Mouse (Mus musculus) heart, embryonic 16.5 days (tissue): ENCODE results near the gene Sipa1l3. TPM values are rescaled to one million over a fixed set of nuclear protein-coding genes. Genes with fewer than 3 reads are reported as not detected.
A peak's percentile ranks its signal among the peaks of the same experiment; 100 is the strongest.

ENCODE experiments used
- ATAC-seq: fragments of 200-750 bp; cut with Nextera tagmentation; replicated peaks from 2 replicates; pipeline ENCODE4 v1.8.0; 2017; ENCODE audit warnings: moderate number of reproducible peaks; ENCODE audit not compliant: insufficient read depth, low FRiP score; ENCODE audit errors: extremely low read depth
- H3K27ac ChIP-seq: fragments of 300-500 bp; sonication (generic); 2 replicates; pipeline ENCODE4 v1.5.1; 2014; ENCODE audit warnings: mild to moderate bottlenecking, low read length, control low read depth, moderate library complexity
- H3K27me3 ChIP-seq: fragments of 300-500 bp; sonication (generic); 2 replicates; pipeline ENCODE4 v1.6.1; 2014; ENCODE audit warnings: low read length, mixed read lengths; ENCODE audit not compliant: control insufficient read depth, insufficient read depth
- H3K36me3 ChIP-seq: fragments of 300-500 bp; sonication (generic); 2 replicates; pipeline ENCODE4 v1.6.1; 2014; ENCODE audit not compliant: control insufficient read depth, insufficient read depth
- H3K4me1 ChIP-seq: fragments of 300-500 bp; sonication (generic); 2 replicates; pipeline ENCODE4 v1.6.1; 2014; ENCODE audit warnings: low read length, mixed read lengths; ENCODE audit not compliant: control insufficient read depth, insufficient read depth
- H3K4me2 ChIP-seq: fragments of 300-500 bp; sonication (generic); 2 replicates; pipeline ENCODE4 v1.6.1; 2014; ENCODE audit warnings: low read depth, mild to moderate bottlenecking, control low read depth, low read length
- H3K4me3 ChIP-seq: fragments of 300-500 bp; sonication (generic); 2 replicates; pipeline ENCODE4 v1.5.1; 2014; ENCODE audit warnings: mild to moderate bottlenecking, control low read depth, low read length
- H3K9ac ChIP-seq: fragments of 300-500 bp; sonication (generic); 2 replicates; pipeline ENCODE4 v1.6.1; 2014; ENCODE audit warnings: low read length, control low read depth
- H3K9me3 ChIP-seq: fragments of 300-500 bp; sonication (generic); replicated peaks from 2 replicates; pipeline ENCODE4 v1.6.1; 2016; ENCODE audit warnings: low read length; ENCODE audit not compliant: control insufficient read depth
- WGBS: fragments of 180-500 bp; shearing (Covaris S2); extraction: QIAGEN DNeasy Blood & Tissue Kit; methylation state at CpG from one replicate; pipeline ENCODE4 v1.1.7; 2014; 5-methylcytosine and 5-hydroxymethylcytosine counted together
- polyA plus RNA-seq: library from polyadenylated mRNA; unstranded; fragments of >200 nt; fragmentation: Nextera tagmentation; extraction: Ambion mirVana; gene quantifications from 2 replicates; pipeline ENCODE4 v1.2.1, GENCODE M21; 2015

Sipa1l3 gene
- polyA plus RNA-seq, 1 experiment from 2014 or later = 5.8 TPM

GRCm38 (mm10) chr7:29411838-29412580 is 106.4 kb downstream of the Sipa1l3 start:
- Histone ChIP-seq H3K9ac (no peak overlapping the region), H3K9me3 (no peaks in the 10 kb centered on the region), H3K27me3 (peaks cover 56% of the 10 kb centered on the region), H3K4me2 (no peak overlapping the region), H3K36me3 (no peaks in the 10 kb centered on the region), H3K4me3 (no peak overlapping the region), H3K27ac (no peak overlapping the region), H3K4me1 (no peaks in the 10 kb centered on the region; the same call in 1 of the 2 replicates)
- ATAC-seq = peak; percentile 38
- 55% methylated on average over 8 of the region's 8 CpGs for WGBS

GRCm38 (mm10) chr7:29411216-29411816 is 107.1 kb downstream of the Sipa1l3 start:
- 56% methylated on average over 4 of the region's 4 CpGs for WGBS
- H3K27me3 ChIP-seq = peaks cover 53% of the 10 kb centered on the region
- no peaks in the 10 kb centered on the region; the same call in 1 of the 2 replicates for H3K4me1 ChIP-seq
- H3K27ac ChIP-seq = no peak overlapping the region
- H3K9ac ChIP-seq = no peak overlapping the region
- H3K36me3 ChIP-seq = no peaks in the 10 kb centered on the region
- H3K9me3 ChIP-seq = no peaks in the 10 kb centered on the region
- no peak overlapping the region for H3K4me3 ChIP-seq
- H3K4me2 ChIP-seq = no peak overlapping the region
- ATAC-seq = no peak

GRCm38 (mm10) chr7:29410402-29410801 is 108.0 kb downstream of the Sipa1l3 start:
- Histone ChIP-seq H3K4me2 (no peak overlapping the region), H3K27ac (no peak overlapping the region), H3K4me3 (no peak overlapping the region), H3K36me3 (no peaks in the 10 kb centered on the region), H3K4me1 (no peaks in the 10 kb centered on the region; the same call in 1 of the 2 replicates), H3K9ac (no peak overlapping the region), H3K27me3 (peaks cover 50% of the 10 kb centered on the region), H3K9me3 (no peaks in the 10 kb centered on the region; the same call in 1 of the 2 replicates)
- 85% methylated on average over 8 of the region's 8 CpGs for WGBS
- ATAC-seq = no peak

- Histone ChIP-seq H3K4me1 (no peaks in the 10 kb centered on the region; the same call in 1 of the 2 replicates), H3K27ac (no peak overlapping the region), H3K4me2 (no peak overlapping the region), H3K9ac (no peak overlapping the region), H3K4me3 (no peak overlapping the region), H3K9me3 (peaks cover 5% of the 10 kb centered on the region), H3K36me3 (no peaks in the 10 kb centered on the region), H3K27me3 (peaks cover 41% of the 10 kb centered on the region)
- no peak for ATAC-seq
- WGBS = 74% methylated on average over 4 of the region's 4 CpGs
Observed at GRCm38 (mm10) chr7:29406855-29407254, 111.6 kb downstream of the Sipa1l3 start.

GRCm38 (mm10) chr7:29404126-29404525 is 114.3 kb downstream of the Sipa1l3 start:
- no peaks in the 10 kb centered on the region for H3K4me1 ChIP-seq
- 83% methylated on average over 2 of the region's 2 CpGs for WGBS
- H3K4me3 ChIP-seq = no peak overlapping the region
- 0 out of 2 replicates have a peak, but pooled peaks cover 3% of the 10 kb centered on the region for H3K36me3 ChIP-seq
- H3K9me3 ChIP-seq = peaks cover 5% of the 10 kb centered on the region
- no peak for ATAC-seq
- peaks cover 30% of the 10 kb centered on the region for H3K27me3 ChIP-seq
- H3K27ac ChIP-seq = no peak overlapping the region
- no peak overlapping the region for H3K4me2 ChIP-seq
- H3K9ac ChIP-seq = no peak overlapping the region

GRCm38 (mm10) chr7:29402015-29402414 is 116.4 kb downstream of the Sipa1l3 start:
- Histone ChIP-seq H3K9me3 (peaks cover 5% of the 10 kb centered on the region), H3K4me3 (no peak overlapping the region), H3K4me1 (no peaks in the 10 kb centered on the region), H3K36me3 (0 out of 2 replicates have a peak, but pooled peaks cover 3% of the 10 kb centered on the region), H3K27ac (no peak overlapping the region), H3K4me2 (no peak overlapping the region), H3K9ac (no peak overlapping the region), H3K27me3 (peaks cover 21% of the 10 kb centered on the region)
- no peak for ATAC-seq
- WGBS = 92% methylated on average over 4 of the region's 4 CpGs

- H3K9ac ChIP-seq = no peak overlapping the region
- H3K4me3 ChIP-seq = no peak overlapping the region
- no peak for ATAC-seq
- H3K27me3 ChIP-seq = peaks cover 21% of the 10 kb centered on the region
- peaks cover 5% of the 10 kb centered on the region for H3K9me3 ChIP-seq
- H3K4me2 ChIP-seq = no peak overlapping the region
- H3K36me3 ChIP-seq = 0 out of 2 replicates have a peak, but pooled peaks cover 3% of the 10 kb centered on the region
- H3K4me1 ChIP-seq = no peaks in the 10 kb centered on the region
- H3K27ac ChIP-seq = no peak overlapping the region
- WGBS = 90% methylated on average over 8 of the region's 8 CpGs
Observed at GRCm38 (mm10) chr7:29400451-29400850, 118.0 kb downstream of the Sipa1l3 start.

GRCm38 (mm10) chr7:29399056-29399455 is 119.4 kb downstream of the Sipa1l3 start:
- H3K4me2 ChIP-seq = no peak overlapping the region
- H3K4me3 ChIP-seq = no peak overlapping the region
- 0 out of 2 replicates have a peak, but pooled peaks cover 3% of the 10 kb centered on the region for H3K36me3 ChIP-seq
- 88% methylated on average over 9 of the region's 9 CpGs for WGBS
- peaks cover 5% of the 10 kb centered on the region for H3K9me3 ChIP-seq
- H3K27ac ChIP-seq = no peak overlapping the region
- H3K9ac ChIP-seq = no peak overlapping the region
- H3K4me1 ChIP-seq = no peaks in the 10 kb centered on the region
- ATAC-seq = no peak
- H3K27me3 ChIP-seq = peaks cover 28% of the 10 kb centered on the region

- ATAC-seq = peak; percentile 81
- no peak overlapping the region for H3K9ac ChIP-seq
- H3K4me1 ChIP-seq = no peaks in the 10 kb centered on the region
- no peaks in the 10 kb centered on the region for H3K9me3 ChIP-seq
- 47% methylated on average over 3 of the region's 3 CpGs for WGBS
- no peak overlapping the region for H3K4me3 ChIP-seq
- H3K4me2 ChIP-seq = no peak overlapping the region
- 0 out of 2 replicates have a peak, but pooled peaks cover 3% of the 10 kb centered on the region for H3K36me3 ChIP-seq
- no peak overlapping the region for H3K27ac ChIP-seq
- H3K27me3 ChIP-seq = peaks cover 27% of the 10 kb centered on the region
Observed at GRCm38 (mm10) chr7:29397486-29397885, 121.0 kb downstream of the Sipa1l3 start.
